Mouse (Mus musculus) neural tube, embryonic 15.5 days (tissue): ENCODE measurements around the gene Rnf146. TPM values are rescaled to one million over a fixed set of nuclear protein-coding genes. Genes with fewer than 3 reads are reported as not detected.

Source experiments
- ATAC-seq: fragments of 200-750 bp; cut with Nextera tagmentation; 2 replicates; pipeline ENCODE4 v1.8.0; 2017; ENCODE audit warnings: mild to moderate bottlenecking, moderate TSS enrichment, moderate library complexity; ENCODE audit not compliant: low FRiP score
- H3K27ac ChIP-seq: fragments of 300-500 bp; sonication (generic); replicated peaks from 2 replicates; pipeline ENCODE4 v1.5.1; 2015; ENCODE audit warnings: mild to moderate bottlenecking, inconsistent platforms
- H3K27me3 ChIP-seq: fragments of 300-500 bp; sonication (generic); replicated peaks from 2 replicates; pipeline ENCODE4 v1.6.1; 2015; ENCODE audit warnings: inconsistent platforms
- H3K36me3 ChIP-seq: fragments of 300-500 bp; sonication (generic); 2 replicates; pipeline ENCODE4 v1.6.1; 2015; ENCODE audit warnings: inconsistent platforms
- H3K4me1 ChIP-seq: fragments of 300-500 bp; sonication (generic); 2 replicates; pipeline ENCODE4 v1.6.1; 2015; ENCODE audit warnings: inconsistent platforms
- H3K4me2 ChIP-seq: fragments of 300-500 bp; sonication (generic); 2 replicates; pipeline ENCODE4 v1.6.1; 2015; ENCODE audit warnings: inconsistent platforms, mild to moderate bottlenecking, moderate library complexity
- H3K4me3 ChIP-seq: fragments of 300-500 bp; sonication (generic); replicated peaks from 2 replicates; pipeline ENCODE4 v1.5.1; 2015; ENCODE audit warnings: mild to moderate bottlenecking, inconsistent platforms
- H3K9ac ChIP-seq: fragments of 300-500 bp; sonication (generic); replicated peaks from 2 replicates; pipeline ENCODE4 v1.6.1; 2015; ENCODE audit warnings: mild to moderate bottlenecking, inconsistent platforms
- H3K9me3 ChIP-seq: fragments of 300-500 bp; sonication (generic); replicated peaks from 2 replicates; pipeline ENCODE4 v1.6.1; 2016; ENCODE audit warnings: inconsistent platforms
- WGBS: fragments of 180-500 bp; shearing (Covaris S2); methylation state at CpG from one replicate; pipeline ENCODE4 v1.1.7; 2015; ENCODE audit warnings: mixed read lengths; 5-methylcytosine and 5-hydroxymethylcytosine counted together
- polyA plus RNA-seq: library from polyadenylated mRNA; unstranded; fragments of >200 nt; fragmentation: Nextera tagmentation; extraction: Ambion mirVana; gene quantifications from 2 replicates; pipeline ENCODE4 v1.2.1, GENCODE M21; 2015

The Rnf146 gene
- polyA plus RNA-seq, 1 experiment from 2014 or later = 82.6 TPM

- Histone ChIP-seq H3K9me3 (no peaks in the 10 kb centered on the region), H3K36me3 (peaks cover 5% of the 10 kb centered on the region; the same call in 1 of the 2 replicates), H3K4me2 (no peak overlapping the region), H3K4me3 (no peak overlapping the region), H3K27ac (no peak overlapping the region), H3K27me3 (no peaks in the 10 kb centered on the region), H3K4me1 (no peaks in the 10 kb centered on the region), H3K9ac (no peak overlapping the region)
- no peak for ATAC-seq
- 52% methylated on average over 4 of the region's 4 CpGs for WGBS
These were observed 23.7 kb downstream of the Rnf146 start for GRCm38 (mm10) chr10:29338355-29339056.

DNA sequence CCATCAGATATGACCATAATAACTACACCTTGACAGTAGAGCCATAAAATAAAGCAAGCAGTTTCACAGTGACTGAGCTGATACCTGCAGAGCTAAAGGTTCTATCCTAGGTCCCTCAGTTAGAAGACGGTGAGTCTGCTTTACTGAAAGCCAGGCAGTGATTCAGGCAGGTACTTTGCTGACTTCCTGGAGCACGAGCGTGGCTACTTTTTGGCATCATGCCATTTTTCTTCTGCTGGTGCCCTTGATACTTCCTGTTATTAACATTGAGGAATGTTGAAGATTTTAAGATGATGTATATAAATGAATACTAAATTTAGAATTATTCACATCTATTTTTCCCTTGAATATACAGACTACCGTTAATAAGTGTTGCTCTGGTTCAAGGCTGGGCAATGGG lies 28.4 kb downstream of the Rnf146 start:
- no peaks in the 10 kb centered on the region for H3K27me3 ChIP-seq
- H3K9ac ChIP-seq = no peak overlapping the region
- H3K4me2 ChIP-seq = no peak overlapping the region
- no peak for ATAC-seq
- H3K4me1 ChIP-seq = no peaks in the 10 kb centered on the region
- 76% methylated on average over 4 of the region's 4 CpGs for WGBS
- H3K4me3 ChIP-seq = no peak overlapping the region
- no peak overlapping the region for H3K27ac ChIP-seq
- no peaks in the 10 kb centered on the region for H3K9me3 ChIP-seq
- H3K36me3 ChIP-seq = no peaks in the 10 kb centered on the region

DNA sequence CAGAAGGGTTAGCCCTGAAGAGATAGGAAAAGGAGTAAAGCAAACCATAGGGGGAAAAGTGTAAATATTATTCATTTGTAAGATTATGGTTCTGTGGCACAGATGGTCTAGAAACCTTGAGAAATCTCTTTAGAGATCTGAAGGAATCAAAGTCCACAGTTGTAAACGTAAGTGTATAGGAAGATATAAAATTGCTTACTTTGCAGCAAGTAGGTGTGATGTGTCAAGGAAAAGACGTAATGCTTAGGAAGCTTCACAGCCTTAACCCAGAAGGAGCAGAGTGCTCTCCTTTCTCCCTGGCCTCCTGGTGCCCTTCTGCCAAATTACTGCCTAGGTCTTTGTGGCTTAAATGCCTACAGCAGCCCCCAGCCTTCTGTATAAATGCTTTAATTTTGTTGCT lies 37.4 kb downstream of the Rnf146 start:
- Histone ChIP-seq H3K27ac (no peak overlapping the region), H3K4me3 (no peak overlapping the region), H3K4me1 (no peaks in the 10 kb centered on the region), H3K36me3 (no peaks in the 10 kb centered on the region), H3K4me2 (no peak overlapping the region), H3K9ac (no peak overlapping the region), H3K9me3 (no peaks in the 10 kb centered on the region), H3K27me3 (no peaks in the 10 kb centered on the region)
- WGBS = 94% methylated on average over 2 of the region's 2 CpGs
- no peak for ATAC-seq

DNA sequence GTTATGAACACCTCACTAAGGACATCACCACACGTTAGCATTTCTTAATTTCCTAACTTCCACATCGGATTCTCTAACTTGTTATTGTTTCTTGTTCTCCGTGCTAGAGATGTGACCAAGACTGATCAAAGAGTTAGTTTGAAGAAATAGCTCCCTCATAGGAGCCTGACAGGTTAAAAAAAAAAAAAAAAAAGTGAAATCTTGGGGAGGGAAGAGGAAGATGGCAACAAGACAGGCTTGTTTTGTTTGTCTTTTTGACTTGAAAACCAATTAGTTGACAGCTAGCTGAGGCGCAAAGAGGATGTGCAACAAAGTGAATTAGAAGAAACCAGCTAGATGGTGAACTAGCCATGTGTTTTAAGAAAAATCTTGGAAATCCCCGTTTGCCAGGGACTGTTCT lies 48.3 kb downstream of the Rnf146 start:
- Histone ChIP-seq H3K27ac (no peak overlapping the region), H3K4me1 (peaks cover 14% of the 10 kb centered on the region), H3K9ac (peak overlapping the region; percentile 65), H3K36me3 (0 out of 2 replicates have a peak, but pooled peaks cover 1% of the 10 kb centered on the region), H3K4me3 (peak overlapping the region; percentile 72), H3K9me3 (no peaks in the 10 kb centered on the region), H3K4me2 (peak overlapping the region; percentile 74), H3K27me3 (no peaks in the 10 kb centered on the region)
- WGBS = 37% methylated on average over 5 of the region's 5 CpGs
- no peak for ATAC-seq

GRCm38 (mm10) chr10:29313064-29313638 lies 49.1 kb downstream of the Rnf146 start, which contains the start of gene Echdc1:
Gene Echdc1 (plus strand): TSS chr10:29313166.
- 0 out of 2 replicates have a peak, but pooled peaks cover 3% of the 10 kb centered on the region for H3K36me3 ChIP-seq
- peak within 1 kb of the TSS; percentile 65 for H3K9ac ChIP-seq
- H3K27me3 ChIP-seq = no peaks in the 10 kb centered on the region
- H3K27ac ChIP-seq = peak within 1 kb of the TSS; percentile 93
- under 1% methylated on average over 48 of the region's 49 CpGs for WGBS
- peak within 1 kb of the TSS; percentile 72 for H3K4me3 ChIP-seq
- H3K4me2 ChIP-seq = peak within 1 kb of the TSS; percentile 74
- H3K9me3 ChIP-seq = no peaks in the 10 kb centered on the region
- peak; percentile 100 for ATAC-seq
- peaks cover 14% of the 10 kb centered on the region for H3K4me1 ChIP-seq

DNA sequence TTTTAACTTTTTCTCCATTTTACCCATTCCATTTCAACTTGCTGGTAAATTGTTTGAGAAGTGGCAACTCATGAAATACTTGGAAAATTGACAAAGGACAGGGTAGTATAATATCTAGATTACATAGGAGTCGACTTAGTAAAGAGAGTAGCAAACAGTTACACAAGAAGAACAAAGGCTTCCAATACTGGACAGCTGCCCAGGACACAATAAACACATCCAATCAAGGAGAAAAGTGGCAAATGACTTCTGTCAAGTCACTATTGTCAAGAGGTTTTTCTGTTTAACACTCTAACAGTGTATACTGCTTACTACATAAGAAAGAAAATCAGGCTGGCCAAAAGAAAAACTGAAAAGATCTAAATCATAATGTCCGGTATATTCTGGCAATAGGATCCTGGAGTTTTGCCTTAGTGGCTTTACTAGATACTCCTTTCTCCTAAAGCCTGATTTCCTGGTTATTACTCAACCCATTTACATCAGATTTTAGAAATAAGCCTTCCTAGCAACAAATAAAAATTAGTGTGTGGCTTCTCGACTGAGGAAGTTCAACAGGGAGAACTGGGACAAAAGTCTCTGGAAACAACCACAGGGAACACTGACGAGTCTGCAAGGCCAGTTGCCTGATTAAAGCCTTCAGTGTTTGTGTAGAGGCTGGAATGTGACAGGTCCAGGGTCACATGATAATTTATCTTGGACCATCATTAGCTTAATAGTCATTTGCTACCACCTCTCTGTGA lies 50.6 kb downstream of the Rnf146 start:
- Histone ChIP-seq H3K9me3 (no peaks in the 10 kb centered on the region), H3K4me3 (0 out of 2 replicates have a peak overlapping the region, but pooled peaks have one; percentile 72), H3K9ac (no peak overlapping the region), H3K36me3 (0 out of 2 replicates have a peak, but pooled peaks cover 3% of the 10 kb centered on the region), H3K4me2 (peak overlapping the region; percentile 74; the same call in 1 of the 2 replicates), H3K27ac (no peak overlapping the region), H3K27me3 (no peaks in the 10 kb centered on the region), H3K4me1 (peaks cover 14% of the 10 kb centered on the region)
- ATAC-seq = no peak
- 59% methylated on average over 4 of the region's 4 CpGs for WGBS

- WGBS = 93% methylated on average over 4 of the region's 4 CpGs
- no peaks in the 10 kb centered on the region for H3K4me1 ChIP-seq
- H3K36me3 ChIP-seq = no peaks in the 10 kb centered on the region
- H3K27me3 ChIP-seq = no peaks in the 10 kb centered on the region
- H3K27ac ChIP-seq = no peak overlapping the region
- no peak for ATAC-seq
- H3K9me3 ChIP-seq = no peaks in the 10 kb centered on the region
- H3K4me3 ChIP-seq = no peak overlapping the region
- H3K4me2 ChIP-seq = no peak overlapping the region
- no peak overlapping the region for H3K9ac ChIP-seq
These were observed 60.0 kb downstream of the Rnf146 start for GRCm38 (mm10) chr10:29302230-29302629.

Other genes with a start within 250 kb of the Rnf146 start
- 107 and 125 TPM in 2 replicates for gene Soga3, start 218.6 kb downstream of the Rnf146 start, polyA plus RNA-seq
- gene Gm49353, start 163.5 kb downstream of the Rnf146 start, polyA plus RNA-seq = 6.1 and 8.5 TPM in 2 replicates
- 21.4 and 26.9 TPM in 2 replicates for gene 9330159F19Rik, start 150.8 kb downstream of the Rnf146 start, polyA plus RNA-seq
- 30.7 and 35.7 TPM in 2 replicates for gene Echdc1, start 49.3 kb downstream of the Rnf146 start, polyA plus RNA-seq
- 3.7 and 4.0 TPM in 2 replicates for gene Rspo3, start 173.4 kb upstream of the Rnf146 start, polyA plus RNA-seq